Mouse (Mus musculus) naive thymus-derived CD4-positive, alpha-beta T cell, adult 2 months (primary cell): Measurements from ENCODE around the gene Cbfa2t3.

Source experiments
- DNase-seq: peaks from one replicate; pipeline ENCODE4 v3.0.0-alpha.2; 2011; ENCODE audit warnings: low read depth

Gene Cbfa2t3

DNA sequence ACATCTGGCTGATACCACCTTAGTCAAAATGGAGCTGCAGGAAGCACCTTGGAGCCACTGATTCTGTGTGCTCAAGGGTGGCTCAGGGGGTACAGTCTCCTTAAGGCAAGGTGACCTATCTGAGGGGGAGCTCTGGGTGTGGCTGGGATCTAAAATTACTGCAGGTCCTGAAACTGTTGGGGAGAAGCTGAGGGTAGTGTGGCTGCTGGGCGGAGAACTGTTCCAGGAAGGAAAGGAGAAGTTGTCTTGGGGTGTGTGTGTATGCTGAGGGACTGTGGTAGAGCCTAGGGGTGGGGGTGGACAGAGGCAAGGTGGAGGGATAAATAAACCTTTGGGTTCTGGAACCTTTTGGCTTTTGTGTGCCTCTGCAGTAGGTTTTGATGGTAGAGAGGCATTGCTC lies 9.6 kb downstream of the Cbfa2t3 start:
- DNase-seq, result no peak

GRCm38 (mm10) chr8:122686879-122687278 lies 12.0 kb downstream of the Cbfa2t3 start:
- no peak for DNase-seq

DNA sequence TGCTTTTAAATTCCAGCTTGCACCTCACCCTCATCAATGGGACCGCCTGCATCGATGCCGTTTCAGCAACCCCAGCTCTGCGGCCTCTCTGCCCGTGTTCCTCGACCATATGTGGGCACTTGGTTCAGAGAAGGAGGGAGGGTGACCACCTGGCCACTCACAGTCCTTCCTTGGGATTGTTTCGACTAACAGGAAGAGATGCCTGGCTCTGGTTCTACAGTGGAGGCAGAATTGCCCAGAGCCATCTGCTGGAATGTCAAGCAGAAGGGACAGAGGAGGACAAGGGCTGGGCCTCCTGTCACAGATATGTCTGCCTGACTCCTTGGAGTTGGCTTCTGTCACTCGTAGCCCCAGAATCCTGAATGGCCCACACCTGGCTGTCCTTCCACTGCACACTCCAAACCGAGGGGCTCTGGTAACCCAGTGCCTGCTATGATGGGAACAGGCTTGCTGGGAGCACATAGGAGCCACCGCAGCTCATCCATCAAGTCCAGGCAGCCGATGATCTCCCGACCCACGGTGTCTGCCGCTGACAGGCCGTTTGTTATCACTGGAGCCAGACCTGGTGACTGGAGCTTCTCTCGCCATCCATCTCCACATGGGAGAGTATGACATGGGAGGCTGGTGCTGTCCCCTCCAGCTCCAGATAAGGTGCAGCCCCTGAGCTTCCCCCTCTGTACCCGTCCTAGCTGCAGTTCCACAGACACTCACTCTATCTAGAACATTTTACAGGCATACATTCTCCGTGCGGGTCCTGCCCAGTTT lies 13.6 kb downstream of the Cbfa2t3 start:
- no peak for DNase-seq

DNA sequence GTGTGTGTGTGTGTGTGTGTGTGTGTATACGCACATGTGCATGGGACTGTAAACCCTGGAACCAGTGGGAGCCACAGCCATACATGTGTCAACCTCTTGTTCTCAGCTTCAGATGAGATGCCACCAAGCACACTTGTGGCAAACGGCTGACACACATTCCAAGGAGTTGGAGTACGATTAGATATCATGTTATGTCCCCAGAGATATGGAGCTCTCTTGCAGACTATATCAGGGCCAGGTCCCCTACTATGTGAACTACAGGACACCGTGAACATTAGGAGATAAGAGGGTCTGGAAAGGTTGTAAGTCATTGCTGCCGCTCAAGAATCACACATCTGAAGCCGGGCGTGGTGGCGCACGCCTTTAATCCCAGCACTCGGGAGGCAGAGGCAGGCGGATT lies 16.1 kb downstream of the Cbfa2t3 start:
- no peak for DNase-seq

GRCm38 (mm10) chr8:122680171-122680570 lies 18.7 kb downstream of the Cbfa2t3 start:
- DNase-seq, result peak; percentile 52

DNA sequence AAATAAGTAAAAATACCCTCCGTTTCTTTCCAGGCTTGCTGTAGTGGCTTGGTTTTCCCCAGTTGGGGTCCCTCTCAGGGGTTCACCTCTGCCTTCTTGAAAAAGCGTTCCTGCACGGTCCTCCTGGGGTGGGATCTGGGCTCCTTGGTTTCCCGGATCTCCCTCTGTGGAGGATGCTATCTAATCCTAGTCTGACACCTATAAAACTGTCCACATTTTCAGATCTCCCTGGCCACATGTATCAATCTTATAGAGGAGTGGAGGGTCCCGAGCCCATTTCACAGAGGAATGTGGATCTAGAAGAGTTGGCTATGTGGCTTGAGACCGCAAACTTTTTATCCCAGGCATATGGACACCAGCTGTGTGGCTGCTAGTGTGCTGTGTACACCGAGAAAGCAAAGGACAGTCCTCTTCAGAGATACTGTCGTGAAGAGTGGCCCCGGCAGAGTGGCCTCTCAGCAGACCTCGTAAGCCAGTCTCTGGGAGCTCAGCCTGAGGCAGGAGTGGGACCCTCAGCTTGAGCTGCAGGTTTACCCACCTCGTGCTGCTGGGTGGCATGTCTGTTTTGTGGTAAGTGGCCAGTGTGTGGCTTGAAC lies 19.5 kb downstream of the Cbfa2t3 start:
- DNase-seq, result no peak

DNA sequence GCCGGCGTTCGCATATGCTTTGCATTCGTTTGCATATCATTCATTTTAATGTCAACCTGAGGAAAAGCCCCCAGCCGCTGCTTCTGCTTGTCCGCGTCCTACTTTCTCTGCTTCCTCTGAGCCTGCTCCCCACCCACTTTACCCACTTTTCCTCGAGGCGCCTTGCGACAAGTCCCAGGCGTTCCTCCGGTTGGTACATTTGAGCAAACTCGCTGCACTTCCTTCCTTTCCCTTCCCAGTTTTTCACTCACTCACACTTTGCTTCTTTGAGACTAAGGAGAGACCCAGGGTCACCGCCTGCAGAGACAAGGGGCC lies 20.1 kb downstream of the Cbfa2t3 start:
- DNase-seq, result no peak

- DNase-seq, result peak; percentile 82
Observed at GRCm38 (mm10) chr8:122678061-122678895, 20.6 kb downstream of the Cbfa2t3 start.

DNA sequence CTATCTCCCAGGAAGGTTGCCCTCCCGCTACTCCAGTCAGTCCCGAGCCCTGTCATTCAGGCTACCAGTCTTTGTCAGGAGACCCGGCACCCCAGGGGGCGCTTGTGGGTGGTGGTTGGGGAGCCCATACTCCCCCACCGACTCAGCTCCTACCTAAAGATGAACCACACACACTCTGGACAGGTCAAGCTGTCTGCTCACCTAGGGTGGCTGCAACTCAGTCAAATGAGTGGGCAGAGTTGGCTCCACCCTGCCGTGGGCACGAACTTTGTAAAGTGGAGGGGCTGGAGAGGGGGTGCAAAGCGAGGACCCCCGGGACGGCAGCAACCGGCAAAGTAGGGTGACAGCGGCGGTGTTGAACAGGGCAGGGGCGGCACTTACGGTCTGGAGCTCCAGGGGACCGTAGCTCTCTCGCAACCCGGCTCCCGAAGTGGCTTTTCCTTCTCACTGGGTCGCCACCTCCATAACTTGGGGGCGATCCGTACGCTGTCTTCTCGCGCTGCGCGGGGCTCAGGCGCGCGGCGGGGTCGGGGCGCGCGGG lies 21.4 kb downstream of the Cbfa2t3 start:
- peak; percentile 36 for DNase-seq

- DNase-seq, result peak; percentile 29
Observed at GRCm38 (mm10) chr8:122676621-122677480, 22.1 kb downstream of the Cbfa2t3 start.

- no peak for DNase-seq
Observed at GRCm38 (mm10) chr8:122675596-122676420, 23.1 kb downstream of the Cbfa2t3 start.

DNA sequence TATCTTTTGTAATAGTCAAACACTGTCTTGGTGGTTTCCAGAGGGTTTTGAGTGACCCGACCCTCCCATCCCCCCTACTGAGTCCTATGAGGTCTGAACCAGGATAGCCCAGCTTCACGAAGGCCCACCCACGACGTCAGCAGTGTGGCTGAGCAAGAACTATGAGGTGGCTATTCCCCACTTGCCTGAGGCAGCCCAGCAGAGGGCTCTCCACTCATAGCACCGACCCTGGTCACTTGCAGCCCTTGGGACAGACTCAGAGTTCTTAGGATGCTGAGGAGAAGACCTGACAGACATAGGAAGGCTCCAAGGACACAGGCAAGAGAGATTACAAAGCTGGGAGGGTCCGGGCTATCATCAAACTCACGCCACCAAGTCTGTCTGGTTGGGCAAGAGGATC lies 23.9 kb downstream of the Cbfa2t3 start:
- no peak for DNase-seq

DNA sequence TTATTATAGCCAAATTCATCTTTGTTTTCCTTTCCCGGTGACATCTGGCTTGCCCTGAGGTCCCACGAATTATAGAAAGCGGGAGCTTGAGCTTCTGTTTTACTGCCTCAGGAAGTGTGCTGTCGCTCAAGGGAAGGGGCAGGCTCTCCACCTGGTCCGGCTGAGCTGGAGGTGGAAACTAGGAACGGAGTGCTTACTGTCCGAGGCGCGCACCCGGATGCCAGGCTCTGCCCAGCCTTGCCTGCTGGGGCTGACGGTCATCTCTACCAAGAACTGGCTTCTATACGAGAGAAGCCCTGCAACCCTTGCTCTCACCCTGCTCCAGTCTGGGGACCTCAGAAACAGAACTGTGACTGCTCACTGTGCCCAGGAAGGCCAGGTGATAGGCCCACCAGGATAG lies 24.9 kb downstream of the Cbfa2t3 start:
- DNase-seq, result no peak

- no peak for DNase-seq
Observed at GRCm38 (mm10) chr8:122671894-122672293, 27.0 kb downstream of the Cbfa2t3 start.

GRCm38 (mm10) chr8:122670718-122671117 lies 28.2 kb downstream of the Cbfa2t3 start:
- DNase-seq, result no peak

DNA sequence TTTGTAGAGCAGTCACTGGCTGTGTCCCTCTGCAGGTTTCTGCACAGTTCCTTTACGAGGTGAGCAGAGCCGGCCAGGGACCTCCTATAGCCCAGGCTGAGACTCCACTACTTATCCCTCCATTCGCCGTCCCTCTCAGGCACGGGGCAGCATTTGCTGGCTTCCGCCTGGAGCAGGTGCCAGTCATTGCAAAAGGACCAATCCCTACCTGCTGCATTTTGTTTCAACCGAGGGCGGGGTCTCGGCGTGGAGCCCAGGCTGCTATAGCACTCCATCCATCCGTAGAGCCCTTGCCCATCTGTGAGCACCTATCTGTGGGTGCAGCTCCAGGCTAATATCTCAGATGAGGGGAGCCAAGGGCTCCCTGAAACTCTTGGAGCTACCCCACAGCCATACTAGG lies 28.9 kb downstream of the Cbfa2t3 start:
- no peak for DNase-seq

- DNase-seq, result no peak
Observed at GRCm38 (mm10) chr8:122669370-122669769, 29.5 kb downstream of the Cbfa2t3 start.

- no peak for DNase-seq
Observed at GRCm38 (mm10) chr8:122667854-122668253, 31.1 kb downstream of the Cbfa2t3 start.

DNA sequence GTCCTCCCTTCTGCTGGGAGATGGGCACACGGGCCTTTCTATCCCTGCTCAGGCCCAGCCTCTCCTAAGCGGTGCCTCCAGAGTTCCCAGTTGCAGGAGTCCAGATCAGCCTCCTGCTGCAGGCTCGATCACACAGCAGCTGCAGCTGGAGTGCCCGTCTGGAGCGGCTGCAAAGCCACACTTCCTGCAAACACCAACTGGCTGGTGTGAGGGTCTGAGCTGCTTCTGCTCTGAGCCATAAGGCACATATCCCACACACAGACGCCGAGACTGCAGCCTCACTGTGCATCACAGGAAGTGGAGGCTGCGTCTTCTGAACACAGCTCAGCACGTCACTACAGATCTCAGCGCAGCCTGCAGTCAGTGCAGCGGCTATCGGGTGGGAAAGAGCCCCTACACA lies 32.1 kb downstream of the Cbfa2t3 start:
- DNase-seq, result peak; percentile 69

- DNase-seq, result no peak
Observed at GRCm38 (mm10) chr8:122666338-122666764, 32.6 kb downstream of the Cbfa2t3 start.
